Mouse (Mus musculus): Measurements from ENCODE around the gene Olfr437. TPM values are rescaled to one million over a fixed set of nuclear protein-coding genes. Genes with fewer than 3 reads are reported as not detected.
"Not testable (repeated sequence)": the region's sequence is repeated elsewhere in the genome, so short reads cannot be mapped to it uniquely, and the experiment has no call there.

Gene Olfr437
- not detected for total RNA-seq (2021)
- long read RNA-seq, experiment 1: 0 reads
- long read RNA-seq, experiment 2: 0 reads

DNA sequence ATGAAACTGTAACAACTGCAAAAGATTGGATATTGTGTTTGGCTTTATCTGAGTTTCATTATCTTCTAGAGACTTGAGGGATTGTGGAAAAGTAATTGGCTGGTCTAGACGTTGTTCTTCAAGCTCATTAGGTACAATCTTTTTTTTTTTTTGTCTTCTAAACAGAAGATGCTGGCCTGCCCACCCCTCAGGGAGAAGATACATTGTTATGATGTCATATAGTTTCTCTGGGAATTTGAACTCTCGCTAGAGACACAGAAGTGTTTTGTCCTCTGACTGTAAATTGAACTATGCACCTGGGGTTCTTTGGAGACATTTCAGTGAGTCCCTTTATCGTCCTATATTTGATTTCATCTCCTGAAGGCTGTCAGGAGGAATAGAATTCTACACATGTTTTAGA is at the start of gene Olfr437:
Gene Olfr437 (plus strand): TSS at position 301 of the 400 bp plus-strand sequence.
- DNase-seq (ENCODE audit: low spot score in 2 of 2): no peak
- no peak for TF ChIP-seq CTCF (conservative IDR thresholded peaks at IDR 0.05)

DNA sequence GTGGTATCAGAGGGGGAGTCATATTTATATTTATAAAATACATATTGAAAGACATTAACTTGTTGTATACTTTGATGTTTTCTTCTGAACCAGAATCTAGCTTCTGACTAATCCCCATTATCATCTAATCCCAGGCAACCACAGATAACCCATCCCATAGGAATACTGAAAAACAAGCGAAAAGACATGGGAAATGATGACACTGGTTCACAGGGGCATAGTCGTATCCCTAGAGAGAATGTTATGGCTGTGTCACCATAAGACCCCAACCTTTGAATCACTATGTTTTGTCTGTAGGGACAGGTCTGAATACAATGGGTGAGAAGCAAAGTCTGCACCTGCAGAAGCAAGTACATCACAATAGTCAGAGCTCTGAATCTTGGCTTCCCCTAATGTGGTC is 16.8 kb upstream of the Olfr437 start, which contains the start of gene Olfr237-ps1:
Gene Olfr237-ps1 (plus strand): TSS at position 301 of the 400 bp plus-strand sequence.
- DNase-seq (ENCODE audit: low spot score in 2 of 2); H3K4me3 ChIP-seq; H3K27ac ChIP-seq: not testable (repeated sequence)

More for the DNA sequence above, at the start of gene Olfr437:
- Histone ChIP-seq H3K27ac (no peak within 1 kb of the TSS), H3K4me3 (no peak within 1 kb of the TSS)

GRCm38 (mm10) chr6:43159502-43159901 is 3.6 kb upstream of the Olfr437 start:
- no peak overlapping the region for H3K27ac ChIP-seq
- no peak overlapping the region for H3K4me3 ChIP-seq
- no peak for TF ChIP-seq CTCF (conservative IDR thresholded peaks at IDR 0.05)
- peak in 1 of 2 experiments; percentile 5 for DNase-seq (ENCODE audit: low spot score in 2 of 2)

- Histone ChIP-seq H3K27ac (no peak overlapping the region), H3K4me3 (no peak overlapping the region)
- DNase-seq (ENCODE audit: low spot score in 2 of 2): no peak
- TF ChIP-seq CTCF (conservative IDR thresholded peaks at IDR 0.05): no peak
Observed at GRCm38 (mm10) chr6:43167246-43167645, 4.2 kb downstream of the Olfr437 start.

- H3K4me3 ChIP-seq: no peak within 1 kb of the TSS
- H3K27ac ChIP-seq: no peak within 1 kb of the TSS
- DNase-seq (ENCODE audit: low spot score in 2 of 2): no peak
- TF ChIP-seq CTCF (conservative IDR thresholded peaks at IDR 0.05): no peak
Observed at GRCm38 (mm10) chr6:43171840-43172239, 8.8 kb downstream of the Olfr437 start, which contains the start of gene Olfr13. Gene Olfr13, plus strand, starts transcription at chr6:43172140.

DNA sequence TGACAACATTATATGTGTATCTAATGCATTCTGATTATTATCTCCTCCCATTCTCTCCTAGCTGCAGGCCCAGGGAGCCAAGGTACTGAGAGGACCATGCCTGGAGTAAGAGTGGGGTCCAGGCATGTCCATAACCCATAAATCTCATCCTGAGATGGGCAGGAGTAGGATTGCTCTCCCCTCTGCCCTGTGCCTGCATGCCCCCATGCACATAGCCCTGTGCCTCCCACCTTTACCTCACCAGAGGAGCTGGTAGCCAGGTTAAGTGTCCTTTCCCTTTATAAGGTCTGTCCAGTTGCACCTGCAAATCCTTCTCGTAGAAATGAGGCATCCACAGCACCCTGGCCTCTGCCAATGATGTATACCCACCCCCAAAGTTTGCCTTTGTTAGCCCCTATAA is 15.0 kb downstream of the Olfr437 start:
- no peak for DNase-seq (ENCODE audit: low spot score in 2 of 2)
- no peak for TF ChIP-seq CTCF (conservative IDR thresholded peaks at IDR 0.05)
- Histone ChIP-seq H3K27ac (peak overlapping the region; percentile 64; the same call in 1 of the 2 replicates), H3K4me3 (no peak overlapping the region)

- TF ChIP-seq CTCF (conservative IDR thresholded peaks at IDR 0.05): no peak
- no peak for DNase-seq (ENCODE audit: low spot score in 2 of 2)
- H3K4me3 ChIP-seq: no peak overlapping the region
- peak overlapping the region; percentile 64 for H3K27ac ChIP-seq
Observed at GRCm38 (mm10) chr6:43178584-43179501, 15.8 kb downstream of the Olfr437 start.

- TF ChIP-seq CTCF (conservative IDR thresholded peaks at IDR 0.05): no peak
- Histone ChIP-seq H3K4me3 (no peak overlapping the region), H3K27ac (no peak overlapping the region)
- DNase-seq (ENCODE audit: low spot score in 2 of 2): no peak
Observed at GRCm38 (mm10) chr6:43190986-43191385, 27.9 kb downstream of the Olfr437 start.

DNA sequence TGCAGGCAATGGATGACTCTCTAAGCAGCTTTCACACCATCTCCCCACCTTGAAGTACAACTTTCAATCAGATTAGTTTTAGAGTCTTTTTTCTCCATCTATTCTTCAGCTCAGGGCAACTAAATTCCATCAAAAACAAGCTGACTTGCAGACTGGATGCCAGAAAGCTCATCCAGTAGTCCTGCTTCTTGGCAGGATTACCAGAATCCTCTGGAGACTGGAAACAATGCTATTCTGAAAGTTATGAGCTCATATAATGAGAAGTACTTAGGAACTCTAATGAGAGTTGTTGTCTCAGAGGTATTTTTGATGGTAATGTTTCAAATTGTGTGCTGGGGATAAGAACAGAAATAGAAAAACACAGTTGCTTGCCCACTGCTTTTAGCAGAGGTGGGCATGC is 33.7 kb downstream of the Olfr437 start, which contains the start of gene Olfr435:
Gene Olfr435 (plus strand): TSS at position 366 of the 400 bp plus-strand sequence.
- Histone ChIP-seq H3K4me3 (no peak within 1 kb of the TSS), H3K27ac (no peak within 1 kb of the TSS)
- no peak for TF ChIP-seq CTCF (conservative IDR thresholded peaks at IDR 0.05)
- DNase-seq (ENCODE audit: low spot score in 2 of 2): no peak

DNA sequence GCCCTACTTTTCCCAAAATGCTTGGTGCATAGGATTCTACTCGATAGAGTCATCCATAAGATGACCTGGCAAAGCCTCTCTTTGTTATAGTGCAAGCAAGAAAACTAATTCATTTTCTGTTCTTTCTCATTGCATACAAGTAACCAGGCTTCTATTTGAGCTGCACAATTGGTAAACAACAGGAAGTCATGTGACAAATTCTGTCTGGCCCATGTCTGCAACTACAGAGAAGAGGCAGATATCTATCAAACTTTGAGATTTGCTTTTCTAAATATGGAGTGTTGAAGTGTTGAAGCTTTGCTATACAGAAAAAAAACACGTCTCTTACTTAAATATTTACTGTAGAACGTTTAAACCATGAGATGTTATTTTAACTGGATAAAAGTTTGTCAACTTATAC is 35.0 kb downstream of the Olfr437 start:
- TF ChIP-seq CTCF (conservative IDR thresholded peaks at IDR 0.05): no peak
- no peak for DNase-seq (ENCODE audit: low spot score in 2 of 2)
- Histone ChIP-seq H3K27ac (no peak overlapping the region), H3K4me3 (no peak overlapping the region)

GRCm38 (mm10) chr6:43202786-43203185 is 39.7 kb downstream of the Olfr437 start:
- no peak for TF ChIP-seq CTCF (conservative IDR thresholded peaks at IDR 0.05)
- no peak overlapping the region for H3K4me3 ChIP-seq
- no peak for DNase-seq (ENCODE audit: low spot score in 2 of 2)
- no peak overlapping the region for H3K27ac ChIP-seq

DNA sequence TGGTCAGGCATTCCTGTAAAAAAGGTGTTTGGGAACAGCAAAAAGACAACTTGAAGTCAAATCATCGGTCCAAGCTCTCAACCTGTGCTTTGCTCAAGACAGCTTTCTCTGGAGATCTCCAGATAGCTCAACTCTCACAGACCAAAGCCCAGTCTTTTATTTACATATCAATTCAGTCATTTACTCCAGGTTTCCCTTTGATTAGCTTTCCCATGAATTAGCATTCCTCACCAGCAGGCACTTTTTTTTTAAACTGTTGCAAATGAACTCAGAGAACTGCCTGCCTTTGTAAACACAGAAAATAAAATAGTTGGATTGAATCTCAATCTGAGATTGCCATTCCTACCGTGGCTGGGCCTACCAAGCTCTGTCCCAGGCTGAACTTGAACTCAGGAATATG is 42.3 kb downstream of the Olfr437 start:
- TF ChIP-seq CTCF (conservative IDR thresholded peaks at IDR 0.05): no peak
- Histone ChIP-seq H3K27ac (no peak overlapping the region), H3K4me3 (no peak overlapping the region)
- no peak for DNase-seq (ENCODE audit: low spot score in 2 of 2)

DNA sequence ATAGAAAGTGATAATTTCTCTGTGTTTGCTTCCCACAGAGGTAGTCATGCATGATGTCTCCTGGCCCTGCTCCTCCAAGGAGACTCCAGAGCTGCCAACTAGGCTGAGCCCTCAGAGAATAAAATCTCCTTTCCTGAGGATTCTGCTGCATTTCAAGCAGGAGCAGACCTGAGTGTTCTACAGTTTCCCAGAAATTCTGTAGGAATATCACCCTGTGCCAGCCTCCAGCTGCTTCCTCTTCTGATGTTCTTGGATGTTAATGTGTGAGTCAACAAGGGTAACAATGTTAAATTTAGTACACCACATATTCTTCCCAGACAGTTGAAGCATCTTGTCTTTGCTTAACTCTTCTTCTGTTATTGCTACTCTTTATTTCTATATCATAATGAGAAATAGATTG is 49.8 kb downstream of the Olfr437 start, which contains the start of gene Olfr434:
Gene Olfr434 (plus strand): TSS at position 149 of the 400 bp plus-strand sequence.
- H3K27ac ChIP-seq, H3K4me3 ChIP-seq: not testable (repeated sequence)
- peak in 1 of 2 experiments; percentile 5 for DNase-seq (ENCODE audit: low spot score in 2 of 2)

Other genes with a start within 250 kb of the Olfr437 start
- not detected for gene Olfr446, start 241.9 kb upstream of the Olfr437 start, total RNA-seq (2021)
- gene Olfr444, start 214.2 kb upstream of the Olfr437 start, total RNA-seq (2021): not detected
- not detected for gene Olfr441, start 56.9 kb upstream of the Olfr437 start, total RNA-seq (2021)
- gene Olfr237-ps1, start 16.7 kb upstream of the Olfr437 start, total RNA-seq (2021): not detected
- gene Olfr13, start 8.9 kb downstream of the Olfr437 start, total RNA-seq (2021): not detected
- not detected for gene Olfr435, start 33.9 kb downstream of the Olfr437 start, total RNA-seq (2021)
- gene Olfr434, start 49.7 kb downstream of the Olfr437 start, total RNA-seq (2021): not detected
- gene Olfr47, start 68.2 kb downstream of the Olfr437 start, total RNA-seq (2021): not detected
- gene Arhgef5, start 102.3 kb downstream of the Olfr437 start, total RNA-seq (2021): 1 to 10 TPM; 1.7 to 2.8 TPM
- gene Nobox, start 146.3 kb downstream of the Olfr437 start, total RNA-seq (2021): not detected

Data from layer of hippocampus, adult 2 months (tissue).